Mouse (Mus musculus): Measurements from ENCODE around the gene Prss53. TPM values are rescaled to one million over a fixed set of nuclear protein-coding genes. Genes with fewer than 3 reads are reported as not detected.
"Not testable (repeated sequence)": the region's sequence is repeated elsewhere in the genome, so short reads cannot be mapped to it uniquely, and the experiment has no call there.

The Prss53 gene
- total RNA-seq, 2 experiments from 2014 or later, result 1.2 to 1.9 TPM

- no peak for DNase-seq (ENCODE audit: low spot score in 2 of 2)
These were observed 22.2 kb upstream of the Prss53 start for GRCm38 (mm10) chr7:127912938-127913337.

GRCm38 (mm10) chr7:127912190-127912871 lies 21.6 kb upstream of the Prss53 start, which contains the start of gene Kat8:
Gene Kat8 (plus strand): TSS chr7:127912516.
- DNase-seq (ENCODE audit: low spot score in 2 of 2), result peak; percentile 74 to 76

DNA sequence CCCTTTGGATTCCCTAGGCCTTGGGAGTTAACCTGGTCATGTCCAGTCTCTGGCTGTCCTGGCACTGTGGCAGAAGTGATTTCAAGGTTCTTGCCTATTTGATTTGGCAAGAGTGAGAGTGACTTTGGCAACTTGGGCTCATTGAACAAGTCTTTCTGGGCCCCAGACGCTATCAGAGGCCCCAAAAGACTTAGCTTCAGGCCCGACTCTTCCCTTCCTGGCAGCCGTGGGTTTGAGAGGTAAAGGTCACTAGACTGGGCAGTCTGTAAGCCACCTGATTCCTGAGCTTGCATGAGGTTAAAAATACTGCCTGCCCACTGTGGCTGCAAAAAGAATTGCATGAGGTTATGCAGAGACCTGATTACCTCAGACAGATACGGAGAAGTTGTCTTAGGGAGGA lies 17.9 kb upstream of the Prss53 start:
- no peak for DNase-seq (ENCODE audit: low spot score in 2 of 2)

DNA sequence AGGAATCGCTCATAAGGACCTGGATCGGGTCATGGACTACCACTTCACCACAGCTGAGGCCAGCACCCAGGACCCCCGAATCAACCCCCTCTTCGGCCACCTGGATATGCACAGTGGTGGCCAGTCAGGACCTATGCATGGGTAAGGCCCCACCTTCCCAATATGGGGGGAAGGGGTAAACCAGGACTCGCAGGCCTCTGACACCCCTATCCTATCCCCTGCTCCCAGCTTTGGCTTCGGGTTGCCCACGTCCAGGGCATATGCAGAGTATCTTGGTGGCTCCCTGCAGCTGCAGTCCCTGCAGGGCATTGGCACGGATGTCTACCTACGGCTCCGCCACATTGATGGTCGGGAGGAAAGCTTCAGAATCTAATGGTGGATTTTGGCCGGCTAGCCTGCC lies 17.2 kb upstream of the Prss53 start:
- DNase-seq (ENCODE audit: low spot score in 2 of 2), result no peak

DNA sequence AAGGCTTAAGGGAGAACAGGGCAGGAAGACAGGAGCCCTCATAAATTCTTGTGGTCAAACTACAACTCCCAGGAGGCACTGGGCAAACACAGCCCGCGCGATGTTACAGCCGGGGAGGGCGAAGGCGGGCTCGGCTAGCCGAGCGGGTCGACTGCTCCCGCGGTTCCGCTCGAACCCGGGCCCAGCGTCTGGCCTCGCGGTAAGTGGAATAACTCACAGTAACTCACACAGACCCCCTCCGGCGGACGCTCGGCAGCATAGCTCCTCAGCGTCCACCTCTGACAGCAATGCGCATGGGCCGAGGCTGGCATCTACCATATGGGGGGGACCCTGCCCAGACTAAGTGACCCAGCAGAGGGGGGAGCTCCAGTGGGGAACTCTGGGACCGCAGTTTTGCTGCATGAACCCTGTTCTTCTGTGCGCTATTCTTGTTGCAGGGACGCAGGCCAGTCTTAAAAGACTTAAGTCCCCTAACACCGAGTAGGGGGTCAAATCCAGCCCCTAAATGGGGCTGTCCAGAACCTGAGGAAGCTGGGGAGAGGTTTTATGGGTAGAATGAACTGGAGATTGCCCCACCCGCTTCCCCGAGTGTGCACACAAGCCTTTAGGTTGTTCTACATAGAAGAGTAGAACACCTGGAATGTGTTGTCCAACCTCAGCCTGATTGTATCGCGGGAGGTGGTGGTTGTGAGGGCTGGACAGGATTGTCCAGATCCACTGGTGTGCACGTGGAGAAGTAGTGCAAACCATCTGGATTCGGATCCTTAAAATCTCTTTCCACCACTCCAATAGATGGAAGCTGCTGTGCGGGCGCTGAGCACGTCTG lies 13.4 kb upstream of the Prss53 start, which contains the start of gene Bckdk:
Gene Bckdk (plus strand): TSS at position 112 of the 826 bp plus-strand sequence.
- peak; percentile 70 for DNase-seq (ENCODE audit: low spot score in 2 of 2)

DNA sequence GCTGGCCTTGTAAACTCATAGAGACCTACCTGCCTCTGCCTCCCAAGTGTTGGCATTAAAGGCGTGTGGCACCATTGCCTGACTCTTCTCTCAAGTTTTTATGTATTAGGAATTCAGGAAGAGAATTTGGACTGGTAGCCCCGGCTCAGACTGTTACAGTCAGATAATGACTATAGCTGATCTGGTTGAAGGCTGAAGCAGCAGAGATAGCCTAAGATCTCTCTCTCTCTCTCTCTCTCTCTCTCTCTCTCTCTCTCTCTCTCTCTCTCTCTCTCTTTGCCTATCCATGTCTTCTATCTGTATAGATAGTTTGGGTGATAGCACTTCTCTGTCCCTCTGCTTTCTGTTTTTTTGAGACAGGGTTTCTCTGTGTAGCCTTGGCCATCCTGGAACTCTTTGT lies 11.0 kb upstream of the Prss53 start:
- DNase-seq (ENCODE audit: low spot score in 2 of 2), result no peak

- no peak for DNase-seq (ENCODE audit: low spot score in 2 of 2)
These were observed 9.2 kb upstream of the Prss53 start for GRCm38 (mm10) chr7:127899997-127900396.

DNA sequence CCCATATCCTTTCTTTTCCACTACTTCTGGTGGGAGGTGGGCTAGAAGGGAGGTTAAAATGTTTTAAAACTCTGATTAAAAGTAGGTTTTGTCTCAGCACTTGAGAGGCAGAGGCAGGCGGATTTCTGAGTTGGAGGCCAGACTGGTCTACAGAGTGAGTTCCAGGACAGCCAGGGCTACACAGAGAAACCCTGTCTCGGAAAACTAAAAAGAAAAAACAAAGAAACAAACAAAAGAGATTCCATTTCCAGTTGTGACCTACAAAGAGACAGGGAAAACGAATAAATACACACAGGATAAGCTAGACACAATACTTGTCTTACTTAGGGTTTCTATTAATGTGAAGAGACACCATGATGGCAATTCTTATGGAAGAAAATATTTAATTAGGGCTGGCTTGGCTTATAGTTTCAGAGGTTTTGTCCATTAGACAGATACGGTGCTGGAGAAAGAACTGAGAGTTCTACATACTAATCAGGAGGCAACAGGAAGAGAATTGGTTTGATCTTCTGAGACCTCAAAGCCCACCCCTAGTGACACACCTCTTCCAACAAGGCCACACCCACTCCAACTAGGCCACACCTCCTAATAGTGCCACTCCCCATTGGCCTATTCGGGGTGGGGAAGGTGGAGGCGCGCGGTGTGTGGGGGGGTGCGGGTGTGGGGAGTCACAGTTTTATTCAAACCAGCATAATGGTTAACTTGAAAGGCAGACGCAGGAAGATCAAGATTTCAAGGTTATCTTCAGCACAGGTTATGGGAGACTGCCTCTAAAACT lies 7.6 kb upstream of the Prss53 start:
- DNase-seq (ENCODE audit: low spot score in 2 of 2), result no peak

DNA sequence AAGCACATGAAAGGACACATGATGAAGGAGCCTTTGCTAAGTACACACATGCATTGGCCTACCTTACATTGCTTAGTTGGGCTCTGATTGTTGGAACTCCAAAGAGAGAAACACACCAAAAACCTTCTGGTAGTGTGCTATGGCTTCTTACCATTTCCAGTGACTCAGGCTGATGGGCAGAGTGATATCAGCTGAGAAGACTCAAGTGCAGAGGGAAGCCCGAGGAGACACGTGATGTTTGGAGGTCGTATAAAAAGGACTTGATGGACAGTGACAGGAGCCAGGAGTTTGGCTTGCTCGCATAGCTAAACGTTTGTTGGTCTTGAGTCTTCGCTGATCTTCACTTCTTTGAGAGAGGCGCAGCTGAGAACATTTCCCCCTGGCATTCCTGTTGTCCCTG lies 6.8 kb upstream of the Prss53 start:
- no peak for DNase-seq (ENCODE audit: low spot score in 2 of 2)

DNA sequence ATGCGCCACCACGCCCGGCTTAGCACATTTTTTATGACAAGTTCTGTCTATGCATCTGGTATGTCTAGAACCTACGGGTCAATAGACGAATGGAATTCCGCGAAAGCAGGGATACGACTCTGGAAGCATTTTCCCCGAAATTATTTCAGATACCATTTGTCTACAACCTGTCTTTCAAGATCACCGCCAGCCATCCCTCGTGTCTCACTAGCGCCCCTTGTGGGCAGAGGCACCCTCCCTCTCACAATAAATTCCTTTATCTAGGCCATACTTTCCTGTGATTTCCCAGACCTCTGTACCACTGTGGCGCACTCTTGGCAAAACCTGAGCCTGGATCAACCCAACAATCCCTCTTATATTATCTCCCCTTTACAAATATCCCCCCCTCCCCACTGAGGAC lies 5.6 kb upstream of the Prss53 start:
- DNase-seq (ENCODE audit: low spot score in 2 of 2), result peak; percentile 27 to 58

DNA sequence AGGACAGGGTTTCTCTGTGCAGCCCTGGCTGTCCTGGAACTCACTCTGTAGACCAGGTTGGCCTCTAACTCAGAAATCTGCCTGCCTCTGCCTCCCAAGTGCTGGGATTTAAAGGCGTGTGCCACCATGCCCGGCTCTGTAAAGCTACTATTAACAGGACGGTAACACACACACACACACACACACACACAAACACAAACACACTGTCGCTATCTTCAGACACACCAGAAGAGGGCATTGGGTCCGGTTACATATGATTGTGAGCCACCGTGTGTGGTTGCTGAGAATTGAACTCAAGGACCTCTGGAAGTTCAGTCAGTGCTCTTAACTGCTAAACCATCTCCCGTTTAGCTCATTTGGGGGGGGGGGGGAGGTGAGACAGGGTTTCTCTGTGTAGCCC lies 5.1 kb upstream of the Prss53 start:
- DNase-seq (ENCODE audit: low spot score in 2 of 2), result not testable (repeated sequence)

DNA sequence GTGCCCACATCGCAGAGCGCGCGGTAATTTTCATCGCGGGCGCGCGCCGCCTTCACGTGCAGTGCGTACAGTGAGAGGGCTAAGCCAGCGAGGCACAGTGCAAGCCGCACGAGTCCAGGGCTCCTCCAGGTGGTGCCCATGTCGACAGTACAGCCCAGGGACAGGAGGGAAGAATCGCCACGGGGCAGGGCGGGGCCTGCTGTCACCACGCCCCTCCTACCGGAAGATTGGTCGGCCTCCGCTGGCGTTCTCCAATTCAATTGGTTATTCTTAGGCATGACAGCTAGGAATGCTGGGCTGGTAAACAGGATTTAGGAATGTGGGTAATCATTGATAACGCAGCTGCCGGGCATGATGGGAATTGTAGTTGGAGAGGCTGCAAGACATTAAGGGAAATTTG lies 4.7 kb upstream of the Prss53 start, which contains the start of the genes Gm21974 and Vkorc1:
Gene Gm21974 (minus strand): TSS at position 13 of the 400 bp plus-strand sequence.
Gene Vkorc1 (minus strand): TSS at position 176 of the 400 bp plus-strand sequence.
- DNase-seq (ENCODE audit: low spot score in 2 of 2), result peak; percentile 91

DNA sequence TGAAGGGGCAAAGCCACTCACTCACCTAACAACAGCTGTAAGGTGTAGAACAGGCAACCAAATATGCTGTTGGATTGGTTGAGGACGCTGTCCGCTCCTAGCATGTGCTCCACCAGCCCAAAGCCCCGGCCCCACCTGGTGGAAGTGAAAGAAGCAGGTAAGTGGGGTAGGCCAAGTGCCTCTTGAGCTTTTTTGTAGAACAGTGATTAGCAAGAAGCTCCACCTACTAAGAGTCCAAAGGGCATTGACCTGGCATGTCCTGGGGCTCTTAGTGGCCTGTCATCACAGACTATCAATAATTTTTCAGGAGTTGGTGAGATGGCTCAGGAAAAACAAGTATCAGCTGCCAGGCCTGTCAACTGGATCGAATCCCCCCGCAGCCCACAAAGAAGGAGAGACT lies 3.7 kb upstream of the Prss53 start:
- DNase-seq (ENCODE audit: low spot score in 2 of 2), result no peak

DNA sequence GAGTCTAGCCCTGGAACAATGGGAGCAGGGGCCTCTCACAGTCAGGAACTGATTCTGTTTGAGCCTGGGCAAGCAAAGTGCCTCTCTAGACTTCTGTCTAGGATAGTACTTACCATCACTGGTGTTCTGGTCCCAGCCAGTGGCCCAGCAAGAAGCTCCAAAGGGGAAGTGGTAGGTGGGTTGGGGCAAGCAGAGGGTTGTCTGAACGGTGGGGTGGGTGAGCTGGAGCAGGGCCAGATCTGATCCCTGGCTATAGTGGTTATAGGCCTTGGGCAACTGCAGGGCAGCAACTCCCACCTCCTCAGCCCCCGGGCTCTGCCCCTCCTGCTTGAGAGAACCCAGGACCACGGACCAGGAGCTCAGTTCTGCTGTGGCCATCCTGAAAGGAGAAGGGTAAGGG lies 1.9 kb downstream of the Prss53 start:
- no peak for DNase-seq (ENCODE audit: low spot score in 2 of 2)

GRCm38 (mm10) chr7:127887781-127888180 lies 3.0 kb downstream of the Prss53 start:
- no peak for DNase-seq (ENCODE audit: low spot score in 2 of 2)

- DNase-seq (ENCODE audit: low spot score in 2 of 2), result no peak
These were observed 3.6 kb downstream of the Prss53 start for GRCm38 (mm10) chr7:127887191-127887590.

- DNase-seq (ENCODE audit: low spot score in 2 of 2), result no peak
These were observed 4.2 kb downstream of the Prss53 start for GRCm38 (mm10) chr7:127886551-127886950.

- no peak for DNase-seq (ENCODE audit: low spot score in 2 of 2)
These were observed 4.8 kb downstream of the Prss53 start for GRCm38 (mm10) chr7:127885951-127886350.

- DNase-seq (ENCODE audit: low spot score in 2 of 2), result no peak
These were observed 10.3 kb downstream of the Prss53 start for GRCm38 (mm10) chr7:127880431-127880830.

DNA sequence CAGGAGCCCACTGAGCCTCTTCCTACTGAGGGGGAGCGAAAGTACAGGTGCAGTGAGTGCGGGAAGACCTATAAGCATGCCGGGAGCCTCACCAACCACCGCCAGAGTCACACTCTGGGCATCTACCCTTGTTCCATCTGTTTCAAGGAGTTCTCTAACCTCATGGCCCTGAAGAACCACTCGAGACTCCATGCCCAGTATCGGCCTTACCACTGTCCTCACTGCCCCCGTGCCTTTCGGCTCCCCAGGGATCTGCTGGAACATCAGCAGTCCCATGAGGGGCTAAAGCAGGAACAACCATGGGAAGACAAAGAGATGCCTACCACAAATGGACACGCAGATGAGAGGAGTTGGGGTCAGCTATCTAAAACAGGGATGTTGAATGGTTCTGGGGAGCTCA lies 11.5 kb downstream of the Prss53 start:
- no peak for DNase-seq (ENCODE audit: low spot score in 2 of 2)

Data from adrenal gland, adult 18-20 months (tissue).